Mouse (Mus musculus) testis, adult 2 months (tissue): ENCODE results near the gene Mycn.

Experiments
- CTCF ChIP-seq: fragments of 200-500 bp; IDR thresholded peaks from 2 replicates; pipeline ENCODE4 v1.5.1; 2012; ENCODE audit warnings: low read depth, mild to moderate bottlenecking, inconsistent platforms, low read length, moderate library complexity; ENCODE audit not compliant: control insufficient read depth, insufficient read depth, insufficient replicate concordance
- POLR2A ChIP-seq: fragments of 200-500 bp; IDR thresholded peaks from 2 replicates; pipeline ENCODE4 v1.6.1; 2012; ENCODE audit warnings: low read depth, mild to moderate bottlenecking, inconsistent platforms, low read length, moderate library complexity; ENCODE audit not compliant: control insufficient read depth

- TF ChIP-seq CTCF (no peak), POLR2A (no peak)
Observed at GRCm38 (mm10) chr12:12916298-12916697, 25.4 kb downstream of the Mycn start.
